Mouse (Mus musculus): Measurements from ENCODE around the gene Fbrs.

DNA sequence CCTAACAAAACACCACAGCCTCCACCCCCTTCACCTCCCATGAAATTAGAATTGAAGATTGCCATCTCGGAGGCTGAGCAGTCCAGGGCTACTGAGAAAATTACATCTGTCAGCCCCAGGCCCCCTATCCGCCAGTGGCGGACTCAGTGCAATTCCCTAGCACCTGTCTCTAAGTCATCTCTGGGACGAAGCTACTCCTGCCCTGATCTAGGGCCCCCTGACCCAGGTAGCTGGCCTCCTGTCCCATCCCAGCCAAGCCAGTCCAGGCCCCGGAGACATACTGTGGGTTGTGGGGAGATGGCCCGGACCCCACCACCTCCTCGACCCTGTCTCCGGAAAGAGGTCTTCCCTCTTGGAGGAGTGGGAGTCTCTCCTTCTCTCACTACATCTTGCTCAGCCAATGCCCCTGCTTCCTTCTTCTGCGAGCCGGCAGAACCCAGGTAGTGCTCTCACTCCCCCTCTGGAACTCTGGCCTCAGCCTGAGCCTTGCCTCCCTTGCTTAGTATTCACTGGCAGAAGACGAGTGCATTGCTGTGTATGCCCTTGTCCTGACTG, 3.7 kb upstream of the Fbrs start:
- TF ChIP-seq CTCF (IDR thresholded peaks at IDR 0.05; ENCODE audit: borderline replicate concordance, control insufficient read depth, extremely low read depth, insufficient read depth, low read length, poor library complexity) = no peak
- no peak for TF ChIP-seq POLR2A (IDR thresholded peaks at IDR 0.05; ENCODE audit: control insufficient read depth, extremely low read depth, insufficient read depth, low read length, poor library complexity)

Measured in thymus, adult 2 months (tissue).